Mouse (Mus musculus) MEL-GATA-1-ER (cell line): ENCODE measurements around the gene Scly.

Experiments used
- DNase-seq: peaks from one replicate; pipeline ENCODE4 v3.0.0-alpha.2; 2012; ENCODE audit warnings: low read depth; ENCODE audit errors: extremely low read depth

Scly gene

DNA sequence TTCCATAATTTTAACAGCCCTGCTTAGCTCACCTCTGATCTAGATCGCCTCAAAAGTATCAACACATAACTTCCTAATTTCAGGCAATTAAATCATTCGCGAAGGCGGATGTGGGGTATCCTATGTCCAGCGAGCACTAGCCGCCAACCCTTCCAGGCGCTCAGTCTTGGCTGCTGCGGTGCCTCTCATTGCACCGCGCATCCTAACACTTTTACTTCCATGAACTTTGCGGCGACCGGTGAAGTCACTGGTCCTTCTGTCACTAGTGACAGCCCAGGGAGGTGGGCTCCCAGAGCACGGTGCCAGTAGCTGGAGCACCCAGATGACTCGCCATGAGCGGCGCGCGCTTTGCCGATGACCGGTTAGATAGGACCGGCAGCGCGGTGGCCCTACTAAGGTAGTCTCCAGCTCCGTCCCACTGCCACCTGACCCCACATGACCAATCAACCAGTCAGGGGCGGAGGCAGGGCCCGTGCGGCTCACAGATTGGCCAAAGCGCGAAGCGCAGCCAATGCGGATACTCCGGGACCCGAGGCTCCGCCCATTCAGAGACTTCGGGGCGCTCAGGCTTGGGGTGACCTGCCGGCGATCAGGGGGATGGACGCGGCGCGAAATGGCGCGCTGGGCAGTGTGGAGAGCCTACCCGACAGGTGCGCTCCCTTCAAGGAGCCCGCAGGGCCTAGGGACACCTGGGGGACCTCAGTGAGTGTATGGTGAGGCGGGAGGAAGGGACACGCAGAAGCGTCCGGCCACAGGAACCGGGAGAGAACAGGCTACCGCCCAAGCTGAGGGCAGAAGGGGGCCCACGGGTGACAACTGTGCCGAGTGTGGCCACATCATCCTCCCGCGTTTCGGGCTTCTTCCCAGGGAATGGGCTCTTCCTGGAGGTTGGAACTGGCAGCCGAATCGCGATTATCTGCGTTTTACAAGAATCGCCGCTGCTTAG is at the start of gene Scly:
Gene Scly (plus strand): TSS at position 540 of the 946 bp plus-strand sequence.
- peak; percentile 90 for DNase-seq

DNA sequence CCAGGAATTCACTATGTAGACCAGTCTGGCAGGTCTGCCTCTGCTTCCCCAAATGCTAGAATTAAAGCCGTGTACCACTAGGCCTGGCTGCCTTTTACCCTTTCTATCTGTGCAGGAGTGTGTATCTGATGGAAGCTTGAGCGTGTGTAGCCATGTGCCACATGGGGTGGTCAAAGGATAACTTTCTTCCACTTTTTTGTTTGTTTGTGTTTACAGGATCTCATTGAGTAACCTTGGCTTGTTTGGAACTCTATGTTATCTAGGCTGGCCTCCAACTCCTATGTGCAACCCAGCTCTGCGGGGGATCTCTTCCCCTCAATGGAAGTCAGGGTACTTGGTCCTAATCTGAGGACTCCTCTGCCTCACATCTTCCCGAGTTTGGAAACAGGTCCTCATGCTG is 49.2 kb upstream of the Scly start:
- DNase-seq: no peak

DNA sequence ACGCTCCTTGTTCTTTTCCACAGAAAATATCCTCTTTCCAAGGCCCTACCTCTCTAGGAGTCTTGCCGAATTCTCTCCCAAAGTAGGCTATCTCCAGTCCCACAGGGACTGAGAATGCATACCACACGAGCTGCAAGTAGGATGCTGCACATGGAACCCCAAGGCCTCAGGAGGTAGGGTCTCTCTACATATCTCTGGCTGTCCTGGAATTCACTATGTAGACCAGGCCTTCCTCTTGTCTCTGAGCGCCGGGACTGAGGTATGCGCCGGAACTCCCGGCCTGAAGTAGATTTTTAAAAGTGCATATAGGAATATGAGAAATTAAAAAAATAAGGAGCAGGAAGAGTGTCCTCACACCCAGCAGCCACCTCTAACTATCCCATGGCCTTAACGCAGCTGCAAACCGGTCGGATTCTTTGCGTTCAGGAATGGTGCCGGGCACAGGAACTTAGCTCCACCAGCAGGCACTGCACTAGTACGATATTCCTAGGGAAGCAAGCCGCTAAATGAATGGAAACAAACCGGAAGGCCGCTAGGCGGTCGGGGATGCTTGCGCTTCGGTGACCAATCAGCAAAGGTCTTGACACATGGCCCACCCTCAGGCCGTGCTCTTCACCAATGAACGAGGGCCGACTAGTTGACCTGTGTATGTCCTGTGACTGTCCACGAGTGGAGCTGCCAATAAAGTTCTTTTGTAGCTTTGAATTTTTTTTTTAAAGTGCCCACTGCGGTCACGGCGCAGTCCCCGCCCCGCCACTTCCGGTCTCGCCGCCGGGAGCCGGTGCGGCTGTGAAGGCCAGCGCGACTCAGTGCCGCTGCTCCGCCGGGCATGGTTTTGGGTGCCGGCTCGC is 48.3 kb upstream of the Scly start, which contains the start of gene Ube2f:
Gene Ube2f (plus strand): TSS at position 741 of the 851 bp plus-strand sequence.
- peak; percentile 99 for DNase-seq

DNA sequence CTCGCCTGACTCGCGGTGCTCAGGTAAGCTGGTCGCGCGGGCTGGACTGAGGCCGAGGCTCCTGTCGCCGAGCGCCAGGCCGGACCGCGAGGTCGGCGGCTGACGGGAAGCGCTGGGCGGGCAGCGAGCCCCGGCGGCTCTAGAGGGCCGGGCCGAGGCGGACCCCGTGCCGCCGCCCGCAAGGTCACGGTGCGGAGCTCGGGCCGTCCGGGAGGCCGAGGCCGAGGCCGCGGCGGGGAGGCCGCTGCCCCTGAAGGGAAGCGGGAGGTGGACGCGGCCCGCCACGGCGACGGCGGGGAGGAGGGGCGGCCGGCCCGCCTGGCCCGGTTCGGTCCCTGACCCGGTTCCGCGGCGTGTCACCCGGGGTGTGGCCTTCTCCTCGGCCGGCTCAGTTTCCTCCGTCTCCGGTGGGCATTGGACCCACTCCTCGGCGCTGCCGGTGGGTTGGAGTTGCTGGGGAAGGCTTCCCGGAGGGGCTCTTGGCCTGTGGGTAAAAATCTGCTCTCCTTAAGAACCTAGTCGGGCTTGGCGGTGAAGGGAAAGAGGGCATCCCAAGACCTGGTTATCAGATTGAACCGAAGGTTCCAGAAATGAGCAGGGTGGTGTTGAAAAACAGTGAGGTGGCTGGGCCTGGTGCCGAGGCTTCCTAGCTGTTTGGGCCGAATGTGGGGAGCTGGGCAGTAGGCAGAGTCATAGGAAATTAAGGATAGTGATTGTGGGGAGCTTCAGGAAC is 47.6 kb upstream of the Scly start:
- DNase-seq: no peak

DNA sequence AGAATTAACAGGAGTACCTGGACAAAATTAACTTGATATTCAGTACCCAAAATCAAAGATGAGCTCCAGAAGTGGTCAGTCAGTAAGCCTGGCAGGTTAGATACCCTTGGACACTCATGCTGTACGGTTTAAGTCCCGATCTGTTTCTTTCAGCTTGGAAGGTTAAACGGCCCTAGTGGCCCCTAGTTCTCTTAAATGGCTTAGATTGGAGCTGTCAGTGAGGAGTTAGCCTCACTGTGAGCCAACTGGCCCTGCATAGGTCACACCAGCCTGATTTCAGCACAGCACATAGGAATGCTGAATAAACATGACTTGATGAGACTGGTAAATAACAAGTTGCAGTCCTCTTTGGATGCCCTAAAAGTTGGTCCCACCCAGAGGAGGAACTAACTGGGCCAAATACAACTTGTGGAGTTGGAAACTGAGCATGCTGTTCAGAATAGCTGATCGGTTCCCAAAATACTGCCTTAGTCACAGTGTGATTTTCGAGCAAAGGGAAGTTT is 46.9 kb upstream of the Scly start:
- peak; percentile 33 for DNase-seq

DNA sequence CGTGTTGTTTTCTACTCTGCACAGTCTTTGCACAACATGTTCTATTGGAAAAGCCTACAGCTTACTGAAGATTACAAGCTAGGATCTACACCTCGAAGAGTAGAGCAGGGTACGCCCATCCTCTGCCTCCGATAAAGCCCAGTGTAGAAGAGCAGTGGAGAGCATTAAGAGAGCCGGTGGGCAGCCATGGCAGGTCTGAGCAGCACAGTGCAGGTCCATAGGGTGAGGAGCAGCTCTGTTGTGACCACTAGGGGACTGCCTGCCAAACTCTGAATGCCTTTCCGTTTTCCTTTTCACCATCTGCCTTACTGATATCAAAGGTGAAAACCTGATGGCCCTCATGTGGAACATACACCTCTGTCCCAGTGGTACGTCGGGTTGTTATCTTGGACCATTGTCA is 46.2 kb upstream of the Scly start:
- DNase-seq: no peak

DNA sequence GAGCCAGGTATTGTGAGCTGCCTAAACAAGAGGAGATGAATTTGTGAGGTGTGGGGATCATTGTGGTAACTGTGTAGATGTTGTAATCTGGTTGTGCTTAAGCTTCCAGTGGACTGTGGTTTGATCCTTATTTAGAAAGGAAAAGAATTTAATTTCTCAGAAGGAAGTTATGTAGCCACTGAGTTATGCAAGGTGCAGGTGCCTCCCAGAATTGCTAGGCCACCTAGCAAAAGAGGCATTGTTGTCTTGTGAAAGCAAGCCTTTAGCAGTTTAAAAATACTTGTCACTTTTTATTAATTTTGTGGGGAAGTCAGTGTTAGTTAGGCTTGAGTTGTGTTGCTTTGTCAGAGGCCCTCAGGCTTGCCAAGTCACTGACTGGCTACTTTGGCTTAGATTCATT is 40.2 kb upstream of the Scly start:
- DNase-seq: no peak

DNA sequence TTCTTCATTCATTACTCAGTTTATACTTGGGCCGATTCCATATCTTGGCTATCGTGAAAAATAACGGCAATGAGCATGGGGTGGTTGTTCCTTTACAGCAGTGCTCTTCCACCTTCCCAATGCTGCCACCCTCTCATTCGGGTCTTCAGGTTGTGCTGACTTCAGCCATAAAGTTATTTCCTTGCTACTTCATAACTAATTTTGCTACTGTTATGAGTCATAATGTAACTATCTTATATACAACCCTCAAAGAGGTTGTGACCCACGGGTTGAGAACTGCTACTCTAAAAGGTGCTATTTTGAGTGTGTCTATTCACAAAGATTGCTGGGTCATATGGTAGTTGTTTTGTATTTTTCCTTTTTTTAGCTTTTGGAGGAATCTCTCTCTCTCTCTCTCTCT is 38.3 kb upstream of the Scly start:
- no peak for DNase-seq

DNA sequence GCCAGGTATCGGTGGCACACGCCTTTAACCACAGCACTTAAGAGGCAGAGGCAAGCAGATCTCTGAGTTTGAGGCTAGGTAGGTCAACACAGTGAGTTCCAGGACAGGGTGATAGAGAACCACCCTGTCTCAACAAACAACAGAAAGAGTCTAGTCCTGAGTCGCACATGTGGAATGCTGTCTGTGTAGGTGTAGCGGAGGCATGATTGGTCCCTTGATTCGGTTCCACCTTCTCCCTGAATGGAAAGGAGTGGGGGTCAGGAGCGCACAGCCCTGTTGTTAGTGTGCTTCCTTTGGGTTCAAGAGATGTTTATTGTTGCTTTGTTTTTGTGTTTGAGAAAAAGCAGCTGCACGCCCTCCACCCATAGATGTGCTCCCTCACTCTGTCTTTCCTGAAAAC is 35.6 kb upstream of the Scly start:
- no peak for DNase-seq

DNA sequence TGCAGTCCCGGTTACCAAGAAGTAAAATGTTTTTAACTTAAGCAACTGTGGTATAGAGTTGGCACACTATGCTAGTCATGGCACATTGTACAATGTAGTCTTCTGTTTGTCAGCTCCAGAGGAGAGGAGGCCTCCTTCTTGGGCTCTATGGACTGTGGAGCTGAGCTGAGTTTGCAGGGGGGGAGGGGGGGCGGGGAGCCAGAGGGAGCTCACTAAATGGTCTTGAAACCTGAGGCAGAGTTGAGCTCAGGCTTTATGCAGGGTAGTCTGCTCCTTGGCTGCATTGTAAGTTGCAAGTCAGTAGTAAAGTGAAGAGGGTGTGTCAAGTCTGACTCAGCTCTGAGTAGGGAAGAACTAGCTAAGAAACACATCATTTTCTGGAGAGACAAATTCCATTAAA is 25.9 kb upstream of the Scly start:
- DNase-seq: no peak

DNA sequence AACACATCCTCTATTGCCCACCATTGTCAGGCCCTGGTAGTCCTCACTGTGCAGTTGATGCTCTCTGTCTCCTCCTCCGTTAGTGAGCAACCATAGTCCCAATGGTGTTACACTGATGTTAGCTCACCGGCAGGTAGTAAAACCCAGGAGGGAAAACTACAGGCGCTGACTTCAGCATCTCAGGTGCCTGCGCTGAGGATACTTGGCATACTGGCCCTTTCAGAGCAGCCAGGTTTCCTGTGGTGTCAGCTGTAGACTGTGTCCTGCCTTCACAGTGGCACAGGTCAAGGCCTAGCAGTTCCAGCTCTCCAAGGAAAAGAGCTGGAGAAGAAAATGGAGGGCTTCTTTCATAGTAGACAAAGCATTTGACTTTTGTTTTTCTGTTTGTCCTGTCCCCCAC is 21.6 kb upstream of the Scly start:
- no peak for DNase-seq

DNA sequence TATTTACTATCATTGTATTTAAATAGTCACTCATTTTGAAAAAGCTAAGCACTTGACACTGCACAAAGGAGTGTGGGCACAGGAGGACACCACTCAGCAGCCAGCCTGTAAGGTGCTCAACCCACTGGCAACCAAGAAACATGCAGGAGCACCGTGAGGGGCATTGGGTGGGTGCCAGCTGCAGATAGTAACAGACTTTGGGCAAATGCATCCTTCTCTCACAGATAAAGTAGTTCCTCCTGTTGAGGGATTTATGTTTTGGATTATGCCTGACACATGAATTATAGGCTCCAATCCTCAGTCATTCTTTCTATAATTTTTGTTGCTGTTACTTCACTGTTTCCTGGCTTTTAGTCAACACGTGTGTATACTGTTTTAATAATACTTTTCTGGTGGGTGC is 20.7 kb upstream of the Scly start:
- DNase-seq: no peak

DNA sequence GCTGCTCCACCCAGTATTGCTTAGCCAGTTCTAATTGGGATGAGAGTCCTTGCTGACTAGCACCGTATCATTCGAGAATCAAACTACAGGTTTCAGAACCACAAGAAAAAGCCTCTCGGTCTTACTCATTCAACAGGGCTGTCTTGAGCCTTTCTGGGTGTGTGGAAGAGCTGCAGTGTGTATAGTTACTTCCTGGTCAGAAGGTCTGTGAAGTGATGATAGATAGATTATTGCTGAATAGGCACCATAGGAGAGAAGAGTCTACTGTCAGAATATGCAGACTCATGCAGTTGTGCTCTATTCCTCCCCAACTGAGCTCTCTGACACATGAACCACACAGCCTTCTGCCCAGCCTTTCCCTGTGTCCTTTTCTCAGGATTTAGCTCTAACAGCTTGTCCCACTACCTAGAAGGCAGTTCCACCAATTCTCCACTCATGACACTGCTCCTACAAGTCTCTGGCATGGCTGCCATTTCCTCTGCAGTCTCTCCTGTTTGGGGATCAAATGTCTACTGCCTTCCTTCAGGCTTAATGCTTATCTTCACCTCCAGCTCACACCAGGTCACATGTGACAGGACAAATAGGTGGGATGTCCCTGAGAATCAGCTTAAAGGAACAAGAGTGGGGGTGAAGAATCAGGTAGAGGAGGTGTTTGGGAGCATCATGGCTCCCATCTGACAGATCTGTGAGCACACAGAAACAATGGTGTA is 19.6 kb upstream of the Scly start:
- DNase-seq: no peak

DNA sequence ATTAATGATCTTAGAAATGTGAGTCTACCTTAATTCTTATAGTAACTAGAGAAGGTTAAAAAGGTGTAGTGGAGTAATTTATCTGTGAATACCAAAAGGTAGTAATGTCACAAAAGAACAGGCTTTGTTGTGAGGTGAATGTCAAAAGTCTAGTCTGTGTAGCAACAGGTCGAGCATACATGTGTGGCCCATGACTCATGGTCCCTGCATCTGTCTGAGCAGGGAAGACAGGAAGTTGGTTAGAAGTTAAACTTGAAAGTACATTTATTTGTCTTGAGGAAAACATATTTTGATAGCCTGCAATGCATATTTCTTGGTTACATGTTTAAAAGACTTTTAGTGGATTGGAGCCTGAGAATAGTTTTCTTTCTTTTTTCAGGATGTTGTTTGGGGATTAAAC is 19.0 kb upstream of the Scly start:
- no peak for DNase-seq

DNA sequence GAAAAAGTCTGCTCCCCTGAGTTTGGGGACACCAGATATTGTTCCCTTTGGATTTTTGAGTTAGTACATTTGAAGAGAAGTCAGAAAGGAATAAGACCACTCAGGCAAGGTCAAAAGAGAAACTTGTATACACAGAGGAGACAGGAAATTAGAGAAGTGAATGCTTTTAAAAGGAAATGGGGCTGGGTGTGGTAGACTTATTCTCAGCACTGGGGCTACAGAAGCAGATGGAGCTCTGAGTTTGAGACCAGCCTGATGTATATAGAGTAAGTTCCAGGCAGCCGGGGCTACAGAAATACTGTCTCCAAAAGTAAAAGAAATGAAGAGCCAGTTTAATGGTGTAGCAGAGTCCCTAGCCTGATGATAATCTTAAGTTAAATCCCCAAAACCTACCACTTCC is 15.6 kb upstream of the Scly start:
- DNase-seq: no peak

DNA sequence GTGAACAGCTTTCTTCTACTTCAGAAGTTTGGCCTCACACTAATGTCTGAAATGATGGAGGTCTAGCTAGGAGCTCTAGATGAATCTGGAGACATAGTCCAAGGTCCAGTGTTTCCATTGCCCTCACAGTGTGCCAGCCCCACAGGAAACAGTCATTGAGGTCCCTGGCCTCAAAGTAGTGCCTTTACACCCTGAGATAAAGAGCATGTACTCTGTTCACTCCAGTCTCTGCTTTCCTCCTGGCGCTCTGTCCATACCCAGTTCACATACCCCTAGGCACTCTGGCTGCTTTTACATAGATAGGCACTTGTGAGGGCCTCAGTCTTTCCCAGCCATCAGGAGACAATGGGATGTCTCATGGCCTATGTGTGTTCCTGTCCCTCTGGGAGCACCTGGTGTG is 8.8 kb upstream of the Scly start:
- no peak for DNase-seq

DNA sequence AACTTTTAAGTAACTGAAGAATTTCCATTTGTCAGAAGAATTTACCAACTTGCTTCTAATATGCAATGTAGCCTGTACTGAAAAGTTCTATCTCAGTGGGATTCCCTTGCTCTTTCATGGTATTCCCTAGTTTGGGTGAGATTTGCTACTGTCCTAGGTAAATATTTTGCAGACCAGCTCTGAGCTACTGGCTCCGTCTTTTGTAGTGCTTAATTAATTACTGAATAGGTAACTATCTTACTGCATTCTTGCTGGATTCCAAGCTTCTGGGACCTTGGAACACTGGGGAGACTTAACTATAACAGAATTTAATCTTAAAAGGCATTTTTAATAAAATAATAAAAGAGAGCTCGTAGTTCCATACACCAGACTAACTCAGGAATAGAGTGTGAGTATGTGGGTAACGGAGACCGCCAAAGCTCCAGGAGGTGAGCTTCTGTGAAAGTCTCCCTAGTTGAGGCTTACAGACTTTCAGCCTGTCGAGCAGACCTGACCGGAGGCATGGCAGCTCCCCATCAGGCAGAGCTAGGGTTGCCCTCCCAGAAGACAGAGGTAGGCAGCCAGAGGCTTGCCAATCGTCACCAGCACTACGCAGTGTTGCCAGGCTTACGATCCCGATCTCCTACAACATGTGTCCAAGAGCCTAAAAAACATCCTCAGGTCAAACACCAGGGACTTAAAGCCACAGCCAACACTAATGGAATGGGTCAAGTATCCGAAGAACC is 5.9 kb upstream of the Scly start:
- no peak for DNase-seq

DNA sequence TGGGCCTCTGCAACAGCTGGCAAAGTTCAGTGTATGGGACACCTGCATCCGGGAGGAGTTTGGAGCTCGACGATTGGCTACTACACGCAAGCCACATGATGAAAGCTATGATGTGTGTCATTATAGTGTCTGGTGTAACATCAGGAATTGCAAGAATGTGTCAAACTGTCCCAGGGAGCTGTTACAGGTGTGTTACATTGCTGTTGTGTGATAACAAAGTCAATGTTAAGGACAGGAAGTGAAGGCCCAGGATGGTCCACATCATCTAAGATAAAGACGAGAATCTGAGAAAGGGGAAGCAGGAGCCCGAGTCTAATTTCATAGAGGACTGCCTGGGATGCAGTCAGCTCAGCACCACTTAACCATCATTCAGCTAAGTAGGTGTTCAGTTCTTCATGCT is 2.6 kb upstream of the Scly start:
- peak; percentile 71 for DNase-seq

DNA sequence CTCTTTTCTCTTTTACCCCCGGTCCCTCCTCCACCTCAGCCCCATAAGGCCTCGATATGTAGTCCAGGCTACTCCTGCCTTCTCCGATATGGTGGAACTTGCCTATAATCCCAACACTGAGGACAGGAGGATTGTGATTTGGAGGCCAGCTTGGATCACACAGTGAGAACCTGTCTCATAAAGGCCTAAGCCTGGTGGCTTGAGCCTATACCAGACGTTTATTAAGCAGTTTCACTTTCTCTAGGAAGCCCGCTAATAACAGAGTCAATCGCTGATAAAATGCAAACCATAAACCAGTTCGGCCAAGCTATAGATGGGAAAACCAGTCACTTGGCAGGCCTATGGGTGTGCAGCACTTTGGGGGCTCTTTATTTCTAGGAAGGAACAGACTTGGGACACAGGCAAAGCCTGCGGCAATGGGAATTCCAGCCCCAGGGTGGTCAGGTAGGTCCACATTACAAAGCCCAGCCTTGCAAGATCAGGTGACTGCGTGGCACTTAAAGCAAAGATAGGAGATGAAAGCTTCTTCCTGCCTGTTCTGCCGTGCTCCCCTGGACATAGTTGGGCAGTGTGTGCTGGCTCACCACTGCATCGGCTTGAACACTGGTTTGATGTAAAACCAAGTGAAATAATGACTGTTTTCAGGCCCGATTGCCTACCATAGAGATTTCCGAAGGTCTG is 1.0 kb downstream of the Scly start:
- peak; percentile 39 for DNase-seq
